Mouse (Mus musculus): ENCODE results near the gene Fam216b.

The Fam216b gene

GRCm38 (mm10) chr14:78088907-78089306 is at the start of gene Fam216b:
Fam216b (minus strand) TSS chr14:78089007.
- DNase-seq (ENCODE audit: low read depth): no peak

DNA sequence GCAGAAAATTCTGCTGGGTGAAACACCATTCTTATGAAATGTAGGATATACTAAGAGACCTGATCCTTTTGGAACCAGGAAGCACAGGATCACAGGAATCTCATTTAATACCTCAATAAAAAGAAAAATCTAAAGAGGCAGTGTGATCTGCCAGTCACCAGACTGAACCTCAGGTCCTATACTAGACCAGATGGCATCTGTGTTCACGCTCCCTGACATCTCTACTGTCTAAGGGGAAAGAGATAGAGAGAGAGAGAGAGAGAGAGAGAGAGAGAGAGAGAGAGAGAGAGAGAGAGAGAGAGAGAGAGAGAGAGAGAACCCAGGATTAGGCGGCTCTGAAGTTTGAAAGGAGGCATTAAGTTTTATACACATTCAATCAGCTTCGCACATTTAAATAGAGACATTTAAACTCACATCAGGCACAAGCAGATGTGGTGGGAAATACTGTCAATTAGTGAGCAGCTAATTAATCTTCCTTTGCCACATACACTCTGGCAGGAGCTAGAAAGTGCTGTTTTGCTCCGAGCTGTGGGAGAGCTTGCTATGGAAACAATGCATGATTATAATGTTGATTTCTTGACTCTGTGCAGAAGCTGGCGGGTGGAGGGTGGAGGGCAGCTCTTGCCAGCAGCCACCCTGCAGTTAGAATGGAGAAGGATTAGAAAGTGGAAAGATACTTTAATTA is 43.7 kb upstream of the Fam216b start:
- DNase-seq (ENCODE audit: low read depth): no peak

GRCm38 (mm10) chr14:78126670-78127069 is 37.9 kb upstream of the Fam216b start:
- DNase-seq (ENCODE audit: low read depth): no peak

GRCm38 (mm10) chr14:78120286-78120685 is 31.5 kb upstream of the Fam216b start:
- DNase-seq (ENCODE audit: low read depth): no peak

- no peak for DNase-seq (ENCODE audit: low read depth)
Observed at GRCm38 (mm10) chr14:78119449-78120200, 30.8 kb upstream of the Fam216b start.

GRCm38 (mm10) chr14:78117671-78118070 is 28.9 kb upstream of the Fam216b start:
- no peak for DNase-seq (ENCODE audit: low read depth)

DNA sequence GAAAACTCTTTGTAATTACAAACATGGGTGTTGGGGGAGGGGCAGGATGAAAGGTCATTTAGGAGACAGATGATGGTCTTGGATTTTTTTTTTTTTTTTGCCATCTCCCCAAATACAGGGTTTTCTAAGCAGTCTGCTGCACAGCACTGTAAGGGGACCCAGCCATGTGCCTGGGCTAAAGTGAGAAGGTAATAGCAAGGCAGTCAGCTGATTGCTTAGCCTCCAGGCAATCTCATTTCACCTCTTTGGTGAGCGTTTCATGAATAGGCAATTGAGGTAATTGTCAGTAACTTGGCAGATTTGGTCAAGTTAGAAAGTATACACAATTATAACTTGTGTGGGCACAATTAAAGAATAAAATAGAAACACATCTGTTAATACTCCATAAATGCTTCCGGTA is 28.5 kb upstream of the Fam216b start:
- DNase-seq (ENCODE audit: low read depth): no peak

GRCm38 (mm10) chr14:78112466-78112865 is 23.7 kb upstream of the Fam216b start:
- no peak for DNase-seq (ENCODE audit: low read depth)

DNA sequence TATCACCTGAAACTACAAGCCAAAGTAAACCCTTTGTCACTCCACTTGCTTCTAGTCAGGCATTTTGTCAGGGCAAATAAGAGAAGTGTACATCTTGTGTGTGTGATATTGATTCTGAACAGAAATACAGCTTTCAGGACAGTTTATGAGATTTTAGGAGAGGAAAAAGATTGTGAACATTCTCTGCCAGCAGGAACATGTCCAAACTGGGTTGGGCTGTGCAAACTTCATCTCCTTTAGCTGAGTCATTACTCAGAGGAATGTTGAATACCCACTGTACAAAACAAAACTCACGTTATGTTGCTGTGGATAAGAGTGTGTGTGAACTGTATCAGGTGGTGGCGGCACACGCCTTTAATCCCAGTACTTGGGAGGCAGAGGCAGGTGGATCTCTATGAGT is 22.1 kb upstream of the Fam216b start:
- peak; percentile 61 for DNase-seq (ENCODE audit: low read depth)

DNA sequence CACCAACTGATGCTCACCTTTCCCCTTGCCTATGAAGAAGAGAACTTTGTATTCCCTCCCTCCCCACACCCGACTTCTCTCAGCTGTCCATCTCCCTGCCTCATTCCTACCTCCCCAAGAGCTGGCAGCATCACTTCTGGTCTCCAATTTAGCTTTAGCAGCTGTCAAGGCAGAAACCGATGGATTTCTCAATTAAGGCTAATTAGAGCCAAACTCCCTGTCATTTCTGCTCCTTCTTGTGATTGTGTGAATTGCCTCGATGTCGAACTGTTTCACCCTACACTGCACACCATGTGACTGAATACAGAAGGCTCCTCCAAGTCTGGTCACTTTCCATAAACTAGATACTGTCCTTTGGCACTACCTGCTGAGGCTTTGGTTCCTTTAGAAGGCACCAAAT is 20.6 kb upstream of the Fam216b start:
- DNase-seq (ENCODE audit: low read depth): no peak

- DNase-seq (ENCODE audit: low read depth): no peak
Observed at GRCm38 (mm10) chr14:78108388-78108787, 19.6 kb upstream of the Fam216b start.

- DNase-seq (ENCODE audit: low read depth): no peak
Observed at GRCm38 (mm10) chr14:78089591-78089990, 784 bp upstream of the Fam216b start.

GRCm38 (mm10) chr14:78083465-78083864 is 5.3 kb downstream of the Fam216b start:
- DNase-seq (ENCODE audit: low read depth): no peak

DNA sequence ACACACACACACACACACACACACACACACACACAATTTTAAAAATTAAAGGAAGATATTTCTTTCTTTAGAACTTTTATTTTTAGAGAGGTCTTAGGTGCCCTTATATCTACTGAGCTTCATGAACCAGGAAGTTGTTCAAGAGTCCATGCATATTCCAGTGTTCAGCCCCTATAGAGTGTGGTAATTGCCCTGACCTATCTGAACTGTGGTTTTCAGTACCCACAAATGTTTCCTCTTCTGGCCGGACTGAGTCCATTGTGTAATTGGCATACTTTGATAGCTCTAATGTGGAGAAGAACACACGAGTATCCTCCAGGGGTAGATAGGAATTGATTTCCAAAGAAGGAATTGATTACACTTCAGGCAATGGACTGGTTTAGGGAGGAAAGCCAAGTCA is 11.3 kb downstream of the Fam216b start:
- DNase-seq (ENCODE audit: low read depth): no peak

DNA sequence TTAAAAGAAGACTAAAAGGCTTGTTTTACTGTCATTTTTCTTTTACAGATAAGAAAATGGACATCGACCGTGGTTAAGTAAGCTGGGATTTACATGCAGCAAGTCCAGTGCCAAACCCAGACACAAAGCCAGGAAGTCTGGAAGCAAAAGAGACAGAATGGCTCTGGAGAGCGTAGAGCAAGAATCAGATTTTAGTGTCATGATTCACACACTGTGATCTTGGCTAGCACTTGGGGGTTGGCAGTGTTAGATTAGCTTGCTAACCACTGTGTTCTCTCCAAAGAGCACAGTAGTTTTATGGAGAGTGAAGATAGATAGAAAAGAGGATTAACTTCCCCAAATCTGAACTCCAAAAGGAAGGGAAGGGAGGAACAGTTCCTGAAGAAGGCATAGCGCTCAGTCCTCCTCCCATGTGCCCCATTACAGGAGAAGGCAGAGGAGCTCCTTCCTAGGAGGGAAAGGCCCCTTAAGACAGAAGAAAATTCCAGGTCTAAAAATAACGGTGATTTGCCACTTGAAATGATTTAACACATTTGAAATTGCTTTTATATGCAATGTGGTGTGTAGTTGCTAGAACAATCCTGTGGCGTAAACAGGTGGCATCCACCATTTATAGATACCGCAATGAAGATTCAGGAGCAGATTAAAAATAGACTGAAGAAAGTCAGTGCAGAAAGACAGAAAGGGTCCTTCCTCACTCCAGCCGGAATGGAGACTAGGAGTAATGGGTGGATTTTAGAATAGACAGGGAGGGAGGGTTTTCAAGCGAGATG is 22.7 kb downstream of the Fam216b start:
- peak; percentile 44 for DNase-seq (ENCODE audit: low read depth)

GRCm38 (mm10) chr14:78062484-78062883 is 26.3 kb downstream of the Fam216b start:
- no peak for DNase-seq (ENCODE audit: low read depth)

GRCm38 (mm10) chr14:78060609-78060951 is 28.2 kb downstream of the Fam216b start:
- DNase-seq (ENCODE audit: low read depth): no peak

- DNase-seq (ENCODE audit: low read depth): no peak
Observed at GRCm38 (mm10) chr14:78059878-78060608, 28.8 kb downstream of the Fam216b start.

DNA sequence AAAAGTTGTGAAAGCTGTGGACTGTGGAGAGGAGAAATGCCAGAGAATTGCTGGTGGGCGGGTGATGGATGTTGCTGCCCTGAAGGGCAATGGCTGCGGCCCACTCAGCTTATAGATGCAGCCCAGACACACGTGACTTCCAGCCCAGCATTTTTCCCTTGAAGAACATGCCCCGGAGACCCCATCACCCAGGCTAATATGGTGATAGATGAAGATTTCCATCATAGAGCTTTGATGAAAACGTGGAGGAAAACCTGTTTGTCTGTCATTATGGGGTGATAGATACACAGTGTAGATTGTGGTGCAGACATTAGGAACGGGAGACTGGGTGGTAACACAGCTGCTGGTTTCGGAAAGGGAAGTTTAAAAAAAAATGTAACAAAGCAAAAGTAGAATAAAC is 31.4 kb downstream of the Fam216b start:
- DNase-seq (ENCODE audit: low read depth): no peak

DNA sequence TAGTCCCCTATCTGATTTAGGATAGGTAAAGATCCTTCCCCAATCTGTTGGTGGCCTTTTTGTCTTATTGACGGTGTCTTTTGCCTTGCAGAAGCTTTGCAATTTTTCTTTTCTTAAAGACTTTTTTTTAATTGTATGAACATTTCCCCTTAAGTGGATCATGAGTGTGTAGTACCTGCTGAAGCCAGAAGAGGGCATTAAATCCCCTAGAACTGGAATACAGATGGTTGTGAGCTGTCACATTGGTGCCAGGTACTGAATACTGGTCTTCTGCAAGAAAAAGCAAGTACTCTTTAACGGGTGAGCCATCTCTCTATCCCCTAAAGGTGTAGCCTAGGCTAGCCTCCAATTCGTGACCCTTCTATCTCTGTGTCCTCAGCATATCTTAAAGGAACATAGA is 32.4 kb downstream of the Fam216b start:
- no peak for DNase-seq (ENCODE audit: low read depth)

- DNase-seq (ENCODE audit: low read depth): no peak
Observed at GRCm38 (mm10) chr14:78048674-78049073, 40.1 kb downstream of the Fam216b start.

DNA sequence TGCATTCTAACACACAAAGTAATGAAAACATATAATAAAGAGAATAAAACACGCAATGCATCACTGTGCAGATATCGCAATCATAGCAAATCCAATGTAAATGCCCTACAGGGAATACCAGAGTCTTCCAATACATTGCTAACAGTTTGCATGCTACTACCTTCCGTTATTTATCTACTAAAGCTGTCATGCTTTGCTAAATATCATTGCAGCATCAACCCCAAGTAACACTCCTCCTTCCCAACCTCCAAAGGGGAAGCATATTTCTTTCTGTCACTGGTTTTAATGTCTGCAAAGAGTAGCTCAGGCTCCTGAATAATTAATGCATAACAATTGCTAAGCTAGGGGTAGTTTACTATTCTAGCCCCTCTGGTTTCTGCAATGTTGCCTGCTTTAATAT is 40.5 kb downstream of the Fam216b start:
- no peak for DNase-seq (ENCODE audit: low read depth)
